Mouse (Mus musculus) intestine, embryonic 16.5 days (tissue): ENCODE measurements at regions not wholly inside any gene's neighbourhood (a gene's known extent, or its start where the extent isn't known, plus 50 kb on each side); places are given as distances from the start of the nearest gene placed in this dataset.

Experiments
- ATAC-seq: fragments of 200-750 bp; cut with Nextera tagmentation; 2 replicates; pipeline ENCODE4 v1.8.0; 2017; ENCODE audit warnings: moderate TSS enrichment, moderate library complexity
- H3K27ac ChIP-seq: fragments of 300-500 bp; sonication (generic); 2 replicates; pipeline ENCODE4 v1.5.1; 2014; ENCODE audit warnings: mild to moderate bottlenecking, low read length
- H3K27me3 ChIP-seq: fragments of 300-500 bp; sonication (generic); replicated peaks from 2 replicates; pipeline ENCODE4 v1.6.1; 2014; ENCODE audit warnings: low read length, control low read depth, mixed read lengths; ENCODE audit not compliant: control insufficient read depth, insufficient read depth
- H3K36me3 ChIP-seq: fragments of 300-500 bp; sonication (generic); 2 replicates; pipeline ENCODE4 v1.6.1; 2014; ENCODE audit warnings: low read length, control low read depth; ENCODE audit not compliant: control insufficient read depth, insufficient read depth
- H3K4me1 ChIP-seq: fragments of 300-500 bp; sonication (generic); 2 replicates; pipeline ENCODE4 v1.6.1; 2014; ENCODE audit warnings: low read length, control low read depth, mixed read lengths; ENCODE audit not compliant: control insufficient read depth, insufficient read depth
- H3K4me2 ChIP-seq: fragments of 300-500 bp; sonication (generic); 2 replicates; pipeline ENCODE4 v1.6.1; 2014; ENCODE audit warnings: low read depth, low read length, control low read depth
- H3K4me3 ChIP-seq: fragments of 300-500 bp; sonication (generic); 2 replicates; pipeline ENCODE4 v1.5.1; 2014; ENCODE audit warnings: mild to moderate bottlenecking, low read length
- H3K9ac ChIP-seq: fragments of 300-500 bp; sonication (generic); 2 replicates; pipeline ENCODE4 v1.6.1; 2014; ENCODE audit warnings: low read depth, low read length
- H3K9me3 ChIP-seq: fragments of 300-500 bp; sonication (generic); 2 replicates; pipeline ENCODE4 v1.6.1; 2016; ENCODE audit warnings: low read length, control low read depth; ENCODE audit not compliant: control insufficient read depth
- WGBS: fragments of 180-500 bp; shearing (Covaris S2); extraction: QIAGEN DNeasy Blood & Tissue Kit; methylation state at CpG from one replicate; pipeline ENCODE4 v1.1.7; 2014; 5-methylcytosine and 5-hydroxymethylcytosine counted together

DNA sequence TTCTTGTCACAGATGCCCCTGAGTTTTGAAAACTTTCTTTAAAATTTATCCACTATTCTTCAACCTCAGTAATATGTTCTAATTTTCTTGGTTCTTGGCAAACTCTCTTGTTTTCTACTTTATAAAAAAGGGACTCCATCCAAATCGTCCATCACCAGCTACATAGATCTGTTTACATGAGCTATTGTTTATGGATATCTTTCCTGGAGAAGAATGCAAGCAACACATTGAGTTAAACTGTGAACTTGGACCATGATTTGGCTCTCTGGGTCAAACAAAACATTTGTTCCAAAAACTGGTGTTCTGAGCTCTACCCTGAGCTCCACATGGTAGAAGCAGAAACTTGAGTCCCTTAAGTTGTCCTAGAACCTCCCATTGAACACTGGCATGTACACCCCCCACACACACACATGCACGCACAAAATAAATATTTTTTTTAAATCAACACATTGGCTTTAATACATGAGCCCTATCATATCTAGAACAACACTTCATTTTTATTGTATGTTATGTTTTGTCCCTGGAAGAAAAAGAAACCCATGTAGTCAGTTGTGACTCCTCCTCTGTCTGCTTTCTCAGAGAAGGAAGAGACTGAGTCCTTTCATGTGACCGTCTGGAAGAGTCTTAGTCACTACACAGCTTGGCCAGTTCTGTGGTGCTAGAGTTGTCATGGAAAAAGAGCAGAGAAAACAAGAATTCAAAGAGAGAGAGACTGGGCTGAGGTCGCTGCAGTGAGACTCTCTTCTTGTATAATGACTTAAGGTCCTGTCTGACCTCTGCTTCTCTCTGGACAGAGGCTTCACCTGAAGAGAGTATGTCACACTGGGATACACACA, 379.4 kb downstream of the Ankrd50 start:
- Histone ChIP-seq H3K9me3 (no peaks in the 10 kb centered on the region), H3K27me3 (no peaks in the 10 kb centered on the region), H3K4me3 (no peak overlapping the region), H3K4me2 (no peak overlapping the region), H3K36me3 (no peaks in the 10 kb centered on the region), H3K27ac (no peak overlapping the region), H3K4me1 (no peaks in the 10 kb centered on the region), H3K9ac (no peak overlapping the region)
- WGBS, result 74% methylated on average over 4 of the region's 4 CpGs
- no peak for ATAC-seq

DNA sequence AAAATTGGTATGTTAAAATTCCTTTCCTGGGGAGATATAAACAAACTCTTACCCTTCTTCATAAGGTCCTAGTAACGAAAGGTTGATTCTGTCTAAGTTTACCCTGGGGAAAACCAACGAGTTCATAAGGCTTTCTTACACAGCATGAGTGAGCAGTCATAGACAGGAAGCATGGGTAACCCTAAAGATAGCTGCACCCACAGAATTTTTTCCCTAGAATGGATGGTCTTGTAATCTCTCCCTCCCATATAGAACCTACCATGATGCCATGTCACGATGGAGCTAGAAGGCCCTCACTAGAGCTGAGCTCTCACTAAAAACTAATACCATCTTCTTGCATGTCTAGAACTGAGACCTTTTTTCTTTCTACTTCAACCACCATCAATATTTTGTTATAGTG, 380.1 kb upstream of the Gm5148 start:
- Histone ChIP-seq H3K4me3 (no peak overlapping the region), H3K36me3 (no peaks in the 10 kb centered on the region), H3K9ac (no peak overlapping the region), H3K9me3 (no peaks in the 10 kb centered on the region), H3K4me2 (no peak overlapping the region), H3K27ac (no peak overlapping the region), H3K27me3 (no peaks in the 10 kb centered on the region), H3K4me1 (no peaks in the 10 kb centered on the region)
- ATAC-seq, result no peak
- WGBS, result 81% methylated on average over 3 of the region's 3 CpGs

DNA sequence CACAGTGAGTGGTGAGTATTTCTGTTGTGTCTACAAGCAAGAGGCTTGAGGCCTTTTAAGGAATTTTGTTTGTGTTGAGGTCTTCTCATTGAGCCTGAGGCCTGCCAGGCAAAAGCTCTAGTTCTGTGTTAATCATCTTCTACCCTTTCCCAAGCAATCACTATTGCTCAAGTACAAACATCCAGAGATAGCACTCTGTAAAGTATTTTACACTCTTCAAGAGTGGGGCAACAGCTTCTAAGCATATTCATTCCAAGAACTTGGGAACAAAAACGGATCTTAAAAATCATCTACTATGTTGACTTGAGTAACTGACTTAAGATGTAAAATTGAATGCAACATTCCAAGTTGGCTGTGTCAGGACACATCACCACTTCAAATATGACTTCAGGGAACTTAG, 378.7 kb upstream of the Gm5148 start:
- no peaks in the 10 kb centered on the region for H3K9me3 ChIP-seq
- no peak for ATAC-seq
- 87% methylated on average over 1 of the region's 1 CpGs for WGBS
- H3K27ac ChIP-seq, result no peak overlapping the region
- H3K36me3 ChIP-seq, result no peaks in the 10 kb centered on the region
- no peak overlapping the region for H3K9ac ChIP-seq
- H3K4me3 ChIP-seq, result no peak overlapping the region
- H3K4me2 ChIP-seq, result no peak overlapping the region
- no peaks in the 10 kb centered on the region for H3K4me1 ChIP-seq
- H3K27me3 ChIP-seq, result no peaks in the 10 kb centered on the region

DNA sequence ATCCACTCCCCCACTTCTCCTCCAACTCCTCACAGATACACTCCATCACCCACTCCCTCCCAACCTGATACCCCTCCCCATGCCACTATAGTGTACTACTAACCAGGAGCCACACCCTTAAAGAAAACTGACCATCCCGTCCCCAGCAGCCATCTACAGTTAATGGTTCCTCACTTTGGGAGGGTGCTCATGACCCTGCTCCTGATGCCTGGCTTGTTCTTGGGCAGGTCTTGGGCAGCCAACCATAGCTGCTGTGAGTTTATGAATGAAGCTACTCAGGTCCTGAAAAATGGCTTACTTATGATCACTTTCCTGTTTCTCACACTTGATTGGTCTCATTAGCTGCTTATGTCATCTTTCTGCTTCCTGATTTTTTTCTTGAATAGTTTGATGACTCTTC, 377.9 kb upstream of the Gm5148 start:
- Histone ChIP-seq H3K4me2 (no peak overlapping the region), H3K27me3 (no peaks in the 10 kb centered on the region), H3K36me3 (no peaks in the 10 kb centered on the region), H3K4me1 (no peaks in the 10 kb centered on the region), H3K9me3 (no peaks in the 10 kb centered on the region), H3K9ac (no peak overlapping the region), H3K27ac (no peak overlapping the region), H3K4me3 (no peak overlapping the region)
- WGBS, result 84% methylated on average over 1 of the region's 1 CpGs
- ATAC-seq, result no peak

DNA sequence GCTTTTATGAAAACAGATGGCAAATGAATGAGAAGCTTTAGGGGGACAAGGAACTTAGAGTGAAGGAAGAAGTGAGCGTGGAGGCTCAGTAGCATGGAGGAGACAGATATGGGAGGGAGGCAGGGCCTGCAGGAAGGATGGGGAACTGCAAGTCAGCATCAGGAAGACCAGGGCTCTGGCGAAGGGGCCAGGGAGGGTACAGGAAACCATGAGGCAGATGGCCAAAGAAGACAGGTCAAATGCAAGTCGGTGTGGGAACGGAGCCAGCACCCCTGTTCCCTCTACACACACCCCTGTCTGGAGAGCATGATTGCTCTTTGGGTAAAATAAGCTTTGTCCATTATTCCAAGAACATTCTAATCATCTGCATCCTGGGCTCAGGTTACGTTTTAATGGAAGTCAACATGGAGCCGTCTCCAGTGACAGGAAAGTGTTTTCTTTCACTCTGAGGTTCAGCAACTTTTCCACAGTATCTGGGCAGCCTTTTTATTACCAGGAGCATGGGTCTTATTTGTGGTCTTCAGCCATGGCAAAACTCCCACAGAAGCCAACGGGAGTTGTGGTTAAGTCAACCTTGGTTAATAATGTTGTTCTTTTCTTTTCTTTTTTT, 370.2 kb upstream of the Gm5148 start:
- H3K4me1 ChIP-seq, result no peaks in the 10 kb centered on the region
- no peak overlapping the region for H3K4me3 ChIP-seq
- no peaks in the 10 kb centered on the region for H3K9me3 ChIP-seq
- no peaks in the 10 kb centered on the region for H3K36me3 ChIP-seq
- H3K4me2 ChIP-seq, result no peak overlapping the region
- no peaks in the 10 kb centered on the region for H3K27me3 ChIP-seq
- H3K27ac ChIP-seq, result no peak overlapping the region
- H3K9ac ChIP-seq, result no peak overlapping the region
- no peak for ATAC-seq
- 70% methylated on average over 7 of the region's 7 CpGs for WGBS

DNA sequence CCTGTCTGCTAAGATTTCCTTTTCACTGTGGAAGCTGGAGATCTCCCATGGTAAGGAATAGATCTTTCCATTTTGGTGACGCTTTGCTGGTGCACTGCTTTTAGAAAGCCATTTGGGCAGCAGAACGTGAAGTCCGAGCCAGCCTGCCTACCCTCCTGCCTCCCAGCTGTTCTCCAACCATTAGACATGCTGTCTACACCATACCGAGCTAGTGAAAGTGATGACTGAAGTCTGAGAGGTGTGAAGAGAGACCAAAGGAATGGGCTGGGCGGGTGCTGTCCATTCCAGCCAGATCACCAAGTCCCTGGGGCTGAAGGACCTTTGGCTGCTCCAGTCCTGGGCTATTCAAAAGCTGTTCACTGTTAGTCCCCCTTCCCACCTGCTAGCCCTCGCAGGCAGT, 360.3 kb upstream of the Gm5148 start:
- Histone ChIP-seq H3K36me3 (no peaks in the 10 kb centered on the region), H3K4me1 (no peaks in the 10 kb centered on the region), H3K27me3 (no peaks in the 10 kb centered on the region), H3K4me2 (no peak overlapping the region), H3K27ac (no peak overlapping the region), H3K9me3 (0 out of 2 replicates have a peak, but pooled peaks cover 2% of the 10 kb centered on the region), H3K9ac (no peak overlapping the region), H3K4me3 (no peak overlapping the region)
- no peak for ATAC-seq
- 70% methylated on average over 6 of the region's 6 CpGs for WGBS

DNA sequence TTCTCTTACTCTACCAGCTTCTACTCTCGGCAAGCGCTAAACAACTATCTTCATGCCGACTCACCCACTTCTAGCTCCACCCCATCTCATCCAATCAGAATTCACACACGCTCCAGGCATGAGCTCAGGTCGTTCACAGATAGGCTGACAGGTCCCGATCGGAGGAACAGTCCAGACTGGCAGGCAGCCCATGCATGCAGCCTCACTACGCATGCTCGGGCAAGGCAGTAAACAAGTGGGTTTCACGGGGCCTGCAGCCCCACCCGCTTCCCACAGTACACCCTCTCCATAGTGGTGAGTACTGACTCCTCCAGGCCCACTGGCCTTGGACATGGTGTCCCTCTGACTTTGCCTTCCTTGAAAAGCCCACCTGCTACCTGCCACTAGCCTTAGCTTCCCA, 358.1 kb upstream of the Gm5148 start:
- H3K27ac ChIP-seq, result no peak overlapping the region
- ATAC-seq, result no peak
- no peak overlapping the region for H3K4me2 ChIP-seq
- H3K4me1 ChIP-seq, result no peaks in the 10 kb centered on the region
- H3K9me3 ChIP-seq, result 0 out of 2 replicates have a peak, but pooled peaks cover 2% of the 10 kb centered on the region
- no peaks in the 10 kb centered on the region for H3K27me3 ChIP-seq
- no peak overlapping the region for H3K9ac ChIP-seq
- H3K36me3 ChIP-seq, result no peaks in the 10 kb centered on the region
- no peak overlapping the region for H3K4me3 ChIP-seq
- WGBS, result 87% methylated on average over 11 of the region's 11 CpGs

DNA sequence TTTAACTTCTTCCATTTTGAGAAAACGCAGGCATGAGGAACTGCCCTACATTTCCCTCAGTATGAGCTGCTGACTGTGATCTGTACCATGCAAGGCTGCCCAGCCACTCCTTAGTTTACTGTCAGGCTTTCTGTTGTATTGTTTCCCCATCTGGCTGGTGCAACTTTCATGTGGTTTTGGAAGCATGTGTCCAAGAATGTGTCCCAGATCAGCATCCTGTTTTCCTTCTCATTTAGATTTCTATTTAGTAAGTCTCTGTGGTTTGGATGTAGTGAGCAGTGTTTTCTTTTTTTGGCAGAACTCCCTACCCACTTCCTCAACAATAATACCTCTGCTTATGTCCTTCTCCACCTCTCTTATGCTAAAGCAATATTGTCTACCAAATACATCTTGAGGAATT, 352.5 kb upstream of the Gm5148 start:
- no peak for ATAC-seq
- WGBS, result 81% methylated on average over 1 of the region's 1 CpGs

DNA sequence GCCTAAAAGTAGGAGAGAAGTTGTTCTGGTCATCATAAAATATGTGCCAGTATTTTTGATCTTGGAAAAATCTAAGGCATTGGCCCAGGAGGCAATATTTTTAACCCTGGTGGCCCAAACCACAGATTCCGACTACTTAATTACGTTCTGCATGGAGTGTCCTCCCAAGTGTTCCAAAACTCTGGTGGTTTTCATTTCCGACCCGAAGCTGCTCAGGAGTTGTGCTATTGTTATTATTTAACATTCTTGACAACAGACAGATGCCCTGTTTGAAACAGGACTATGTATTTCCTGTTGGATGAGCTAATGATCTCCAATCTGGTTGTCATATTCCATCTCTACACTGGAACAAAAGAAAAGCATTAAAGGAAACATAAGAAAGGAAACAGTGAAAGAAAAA, 349.7 kb upstream of the Gm5148 start:
- H3K4me2 ChIP-seq, result no peak overlapping the region
- H3K9me3 ChIP-seq, result no peaks in the 10 kb centered on the region
- no peaks in the 10 kb centered on the region for H3K4me1 ChIP-seq
- 62% methylated on average over 4 of the region's 4 CpGs for WGBS
- H3K36me3 ChIP-seq, result no peaks in the 10 kb centered on the region
- no peak overlapping the region for H3K27ac ChIP-seq
- no peaks in the 10 kb centered on the region for H3K27me3 ChIP-seq
- no peak overlapping the region for H3K9ac ChIP-seq
- no peak for ATAC-seq
- H3K4me3 ChIP-seq, result no peak overlapping the region

More for the DNA sequence above, 352.5 kb upstream of the Gm5148 start:
- Histone ChIP-seq H3K27me3 (no peaks in the 10 kb centered on the region), H3K9ac (no peak overlapping the region), H3K4me2 (no peak overlapping the region), H3K27ac (no peak overlapping the region), H3K4me3 (no peak overlapping the region), H3K4me1 (no peaks in the 10 kb centered on the region), H3K9me3 (0 out of 2 replicates have a peak, but pooled peaks cover 2% of the 10 kb centered on the region), H3K36me3 (no peaks in the 10 kb centered on the region)
